Mouse (Mus musculus) thymus, postnatal 25 days (tissue): ENCODE data around the gene Heatr6.

ENCODE experiments used
- DNase-seq: peaks from one replicate; pipeline ENCODE4 v3.0.0; 2022

Heatr6 gene

GRCm38 (mm10) chr11:83753581-83754181 lies at the start of gene Heatr6:
Heatr6 (plus strand) TSS chr11:83753696.
- DNase-seq = peak; percentile 87

- no peak for DNase-seq
Observed at GRCm38 (mm10) chr11:83703705-83704104, 49.8 kb upstream of the Heatr6 start, which contains the start of gene Wfdc17. Wfdc17 (plus strand) TSS chr11:83703991.

GRCm38 (mm10) chr11:83708715-83709114 lies 44.8 kb upstream of the Heatr6 start, which contains the start of gene Wfdc18:
Wfdc18 (plus strand) TSS chr11:83709015.
- DNase-seq = no peak

GRCm38 (mm10) chr11:83709683-83710082 lies 43.8 kb upstream of the Heatr6 start:
- DNase-seq = no peak

- no peak for DNase-seq
Observed at GRCm38 (mm10) chr11:83712671-83713070, 40.8 kb upstream of the Heatr6 start.

- DNase-seq = no peak
Observed at GRCm38 (mm10) chr11:83713925-83714324, 39.6 kb upstream of the Heatr6 start.

GRCm38 (mm10) chr11:83717042-83717665 lies 36.3 kb upstream of the Heatr6 start:
- DNase-seq = no peak

- no peak for DNase-seq
Observed at GRCm38 (mm10) chr11:83720766-83721165, 32.7 kb upstream of the Heatr6 start.

GRCm38 (mm10) chr11:83728757-83729432 lies 24.6 kb upstream of the Heatr6 start:
- no peak for DNase-seq

- DNase-seq = no peak
Observed at GRCm38 (mm10) chr11:83731116-83731515, 22.4 kb upstream of the Heatr6 start.

GRCm38 (mm10) chr11:83733071-83733640 lies 20.3 kb upstream of the Heatr6 start:
- no peak for DNase-seq

- DNase-seq = no peak
Observed at GRCm38 (mm10) chr11:83734215-83734614, 19.3 kb upstream of the Heatr6 start.

- DNase-seq = no peak
Observed at GRCm38 (mm10) chr11:83735881-83736280, 17.6 kb upstream of the Heatr6 start.

GRCm38 (mm10) chr11:83737109-83737558 lies 16.4 kb upstream of the Heatr6 start:
- DNase-seq = no peak

- peak; percentile 67 for DNase-seq
Observed at GRCm38 (mm10) chr11:83739241-83739640, 14.3 kb upstream of the Heatr6 start.

GRCm38 (mm10) chr11:83740443-83740991 lies 13.0 kb upstream of the Heatr6 start:
- no peak for DNase-seq

GRCm38 (mm10) chr11:83741841-83742240 lies 11.7 kb upstream of the Heatr6 start:
- DNase-seq = no peak

- no peak for DNase-seq
Observed at GRCm38 (mm10) chr11:83742731-83743355, 10.7 kb upstream of the Heatr6 start.

GRCm38 (mm10) chr11:83743525-83743924 lies 10.0 kb upstream of the Heatr6 start:
- no peak for DNase-seq

GRCm38 (mm10) chr11:83746152-83746551 lies 7.3 kb upstream of the Heatr6 start:
- DNase-seq = no peak

GRCm38 (mm10) chr11:83746681-83747080 lies 6.8 kb upstream of the Heatr6 start, which contains the start of gene Wfdc21:
Wfdc21 (plus strand) TSS chr11:83746940.
- no peak for DNase-seq

- no peak for DNase-seq
Observed at GRCm38 (mm10) chr11:83747376-83748265, 5.9 kb upstream of the Heatr6 start.
